Mouse (Mus musculus) cerebellum, adult 2 months (tissue): ENCODE measurements around the gene Tenm3. TPM values are rescaled to one million over a fixed set of nuclear protein-coding genes. Genes with fewer than 3 reads are reported as not detected.
A peak's percentile ranks its signal among the peaks of the same experiment; 100 is the strongest.

Source experiments
- DNase-seq, 2 experiments: peaks; one replicate each; pipeline ENCODE4 v3.0.0; 2021
- H3K27ac ChIP-seq: fragments of 200-500 bp; 2 replicates; pipeline ENCODE4 v1.5.1; 2012; ENCODE audit warnings: low read length, control low read depth, inconsistent platforms; ENCODE audit not compliant: insufficient read depth
- H3K27me3 ChIP-seq: fragments of 200-500 bp; 2 replicates; pipeline ENCODE4 v1.6.1; 2012; ENCODE audit warnings: inconsistent platforms, mild to moderate bottlenecking, low read length, moderate library complexity; ENCODE audit not compliant: control insufficient read depth, insufficient read depth
- H3K4me1 ChIP-seq: fragments of 200-500 bp; 2 replicates; pipeline ENCODE4 v1.6.1; 2011; ENCODE audit warnings: low read length; ENCODE audit not compliant: control insufficient read depth, insufficient read depth
- H3K4me3 ChIP-seq: fragments of 200-500 bp; replicated peaks from 2 replicates; pipeline ENCODE3; 2011; ENCODE audit warnings: mild to moderate bottlenecking, low read depth, low read length, control low read depth; ENCODE audit not compliant: insufficient read depth
- CTCF ChIP-seq: fragments of 200-500 bp; IDR thresholded peaks from 2 replicates; pipeline ENCODE4 v1.5.1; 2011; ENCODE audit warnings: low read depth, mild to moderate bottlenecking, control low read depth, low read length, moderate library complexity, borderline replicate concordance; ENCODE audit not compliant: insufficient read depth
- POLR2A ChIP-seq: fragments of 200-500 bp; IDR thresholded peaks from 2 replicates; pipeline ENCODE4 v1.6.1; 2011; ENCODE audit warnings: low read length, control low read depth, borderline replicate concordance; ENCODE audit not compliant: insufficient read depth
- WGBS: fragments of 180-500 bp; shearing (Covaris S2); methylation state at CpG from one replicate; pipeline ENCODE4 v1.1.7; 2018; 5-methylcytosine and 5-hydroxymethylcytosine counted together
- polyA plus RNA-seq: library from polyadenylated mRNA; depleted of rRNA; stranded (reverse); fragments of >200 nt; gene quantifications from 2 replicates; pipeline ENCODE4 v1.2.3, GENCODE M21; 2012

Tenm3 gene
- polyA plus RNA-seq, 1 experiment = 6.2 TPM

DNA sequence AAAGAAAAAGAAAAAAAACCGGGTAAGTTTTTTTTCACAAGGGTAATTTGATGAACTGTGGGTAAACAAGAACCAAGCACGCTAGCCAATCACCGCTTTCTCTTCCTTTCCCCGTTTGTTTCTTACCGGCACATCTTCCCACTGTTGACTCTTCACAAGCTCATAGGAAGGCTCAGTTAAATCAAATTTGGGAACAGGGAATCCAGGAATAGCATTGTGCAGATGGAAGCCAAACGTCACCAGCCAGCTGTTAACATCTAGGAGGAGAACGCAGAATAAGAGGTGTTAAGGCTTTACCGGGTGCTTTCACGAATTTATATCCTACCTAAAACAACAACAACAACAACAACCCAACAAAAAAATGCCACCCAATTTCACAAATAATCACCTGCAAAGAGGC, 611.9 kb downstream of the Tenm3 start:
- 89% methylated on average over 9 of the region's 9 CpGs for WGBS
- H3K27ac ChIP-seq = no peak overlapping the region

DNA sequence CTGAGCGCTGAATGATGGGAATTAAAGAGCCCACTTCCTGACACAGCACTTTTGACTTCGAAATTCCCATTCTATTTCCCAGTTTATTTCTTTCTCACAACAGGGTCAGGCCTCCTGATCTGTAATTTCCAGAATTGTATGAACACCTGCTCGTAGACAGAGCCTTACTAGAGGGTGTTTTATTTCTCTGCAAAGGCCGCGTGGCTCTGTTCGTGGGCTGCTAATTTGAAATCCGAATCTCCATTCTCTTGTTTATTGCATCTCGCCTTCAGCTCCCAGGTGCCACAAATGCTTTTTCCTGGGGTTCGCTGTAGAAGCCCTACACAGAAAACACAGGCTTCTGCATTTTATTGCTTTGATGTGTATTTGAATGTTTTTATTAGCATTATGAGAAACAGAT, 612.4 kb downstream of the Tenm3 start:
- Histone ChIP-seq H3K4me1 (no peaks in the 10 kb centered on the region), H3K27me3 (no peaks in the 10 kb centered on the region), H3K4me3 (no peak overlapping the region), H3K27ac (no peak overlapping the region)
- 93% methylated on average over 9 of the region's 9 CpGs for WGBS
- no peak for DNase-seq
- TF ChIP-seq CTCF = no peak

More for the DNA sequence above, 611.9 kb downstream of the Tenm3 start:
- no peak for DNase-seq
- Histone ChIP-seq H3K4me3 (no peak overlapping the region), H3K4me1 (no peaks in the 10 kb centered on the region), H3K27me3 (no peaks in the 10 kb centered on the region)
- no peak for TF ChIP-seq POLR2A
- no peak for TF ChIP-seq CTCF

GRCm38 (mm10) chr8:48228676-48229075, 615.1 kb downstream of the Tenm3 start:
- H3K4me3 ChIP-seq = no peak overlapping the region
- no peak overlapping the region for H3K27ac ChIP-seq
- H3K27me3 ChIP-seq = no peaks in the 10 kb centered on the region
- TF ChIP-seq CTCF = no peak
- no peak for TF ChIP-seq POLR2A
- no peak for DNase-seq
- no peaks in the 10 kb centered on the region for H3K4me1 ChIP-seq
- 98% methylated on average over 35 of the region's 35 CpGs for WGBS

DNA sequence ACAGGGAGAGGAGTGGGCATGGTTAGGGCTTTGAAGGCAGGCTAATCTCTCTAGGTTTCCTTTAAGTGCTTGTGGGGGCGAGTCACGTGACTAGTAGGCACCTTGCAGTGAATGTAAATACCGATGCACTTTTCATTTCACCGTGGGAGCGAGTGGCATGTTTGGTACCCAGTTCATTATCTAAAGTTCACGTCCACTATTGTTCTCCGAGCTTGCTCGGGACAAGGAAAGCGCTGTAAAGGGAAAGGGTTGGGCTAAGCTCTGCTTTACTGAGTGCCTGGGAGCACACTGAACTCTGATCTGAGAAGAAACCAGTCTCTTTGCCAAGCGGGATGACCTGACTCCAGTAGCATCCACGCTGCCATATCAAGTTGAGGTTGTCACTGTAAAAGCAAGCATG, 619.0 kb downstream of the Tenm3 start:
- no peak for TF ChIP-seq POLR2A
- TF ChIP-seq CTCF = no peak
- Histone ChIP-seq H3K4me3 (no peak overlapping the region), H3K27ac (no peak overlapping the region), H3K27me3 (no peaks in the 10 kb centered on the region; the same call in 1 of the 2 replicates), H3K4me1 (no peaks in the 10 kb centered on the region)
- DNase-seq = no peak
- WGBS = 28% methylated on average over 11 of the region's 11 CpGs

DNA sequence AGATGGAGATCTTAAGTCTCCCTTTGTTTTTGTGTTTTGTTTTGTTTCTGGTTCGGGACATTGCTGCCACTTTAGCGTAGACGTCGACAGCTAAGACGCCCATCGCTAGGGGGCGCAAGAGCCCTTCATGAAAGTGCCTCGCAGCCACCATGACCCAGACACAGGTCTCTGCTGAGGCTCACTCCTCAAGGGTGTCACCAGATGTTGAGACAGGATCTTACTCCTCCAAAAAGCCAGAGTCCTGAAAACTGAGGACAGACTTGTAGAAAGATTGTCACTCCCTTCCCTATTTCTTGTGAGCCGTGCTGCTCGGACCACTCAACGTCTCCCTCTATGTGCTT, 621.4 kb downstream of the Tenm3 start:
- no peaks in the 10 kb centered on the region; the same call in 1 of the 2 replicates for H3K27me3 ChIP-seq
- 10% methylated on average over 11 of the region's 11 CpGs for WGBS
- peak; percentile 62 to 78 for DNase-seq
- H3K27ac ChIP-seq = no peak overlapping the region
- no peaks in the 10 kb centered on the region for H3K4me1 ChIP-seq
- TF ChIP-seq CTCF (peak; percentile 87), POLR2A (no peak)
- peak overlapping the region; percentile 29 for H3K4me3 ChIP-seq

- TF ChIP-seq CTCF (no peak), POLR2A (no peak)
- H3K4me1 ChIP-seq = no peaks in the 10 kb centered on the region
- no peaks in the 10 kb centered on the region; the same call in 1 of the 2 replicates for H3K27me3 ChIP-seq
- peak overlapping the region; percentile 29 for H3K4me3 ChIP-seq
- WGBS = 4% methylated on average over 16 of the region's 16 CpGs
- no peak overlapping the region for H3K27ac ChIP-seq
- no peak for DNase-seq
Observed at GRCm38 (mm10) chr8:48221724-48222428, 621.9 kb downstream of the Tenm3 start.

- TF ChIP-seq POLR2A = no peak
- no peak for TF ChIP-seq CTCF
- 48% methylated on average over 11 of the region's 11 CpGs for WGBS
- no peak overlapping the region for H3K4me3 ChIP-seq
Observed at GRCm38 (mm10) chr8:48221304-48221703, 622.4 kb downstream of the Tenm3 start.

GRCm38 (mm10) chr8:48220529-48221181, 623.1 kb downstream of the Tenm3 start:
- no peak for DNase-seq
- peaks cover 2% of the 10 kb centered on the region; the same call in 1 of the 2 replicates for H3K4me1 ChIP-seq
- no peak for TF ChIP-seq CTCF
- no peak for TF ChIP-seq POLR2A
- H3K27ac ChIP-seq = no peak overlapping the region
- no peak overlapping the region for H3K4me3 ChIP-seq
- H3K27me3 ChIP-seq = no peaks in the 10 kb centered on the region; the same call in 1 of the 2 replicates
- WGBS = 66% methylated on average over 25 of the region's 25 CpGs

More at GRCm38 (mm10) chr8:48221304-48221703, 622.4 kb downstream of the Tenm3 start:
- no peak overlapping the region for H3K27ac ChIP-seq
- DNase-seq = no peak
- H3K27me3 ChIP-seq = no peaks in the 10 kb centered on the region; the same call in 1 of the 2 replicates
- no peaks in the 10 kb centered on the region for H3K4me1 ChIP-seq
